Mouse (Mus musculus) heart, postnatal 14 days (tissue): ENCODE data around the gene Dcaf11. TPM values are rescaled to one million over a fixed set of nuclear protein-coding genes. Genes with fewer than 3 reads are reported as not detected.

ENCODE experiments used
- DNase-seq, 2 experiments: peaks; one replicate each; pipeline ENCODE4 v3.0.0; 2021 to 2022
- intact Hi-C: fragments of 180-260 bp; cut with DNase I; formaldehyde crosslinking; loops from one replicate; pipeline ENCODE4 v1.15.1; 2025
- total RNA-seq, 2 experiments: library from RNA; stranded (reverse); gene quantifications; 2 replicates each; pipeline ENCODE4 v1.2.3; 2021

Dcaf11 gene
- total RNA-seq, 2 experiments from 2014 or later, result 112 to 118 TPM

- no peak for DNase-seq
Observed at GRCm38 (mm10) chr14:55604823-55605222, 45.0 kb downstream of the Dcaf11 start.

DNA sequence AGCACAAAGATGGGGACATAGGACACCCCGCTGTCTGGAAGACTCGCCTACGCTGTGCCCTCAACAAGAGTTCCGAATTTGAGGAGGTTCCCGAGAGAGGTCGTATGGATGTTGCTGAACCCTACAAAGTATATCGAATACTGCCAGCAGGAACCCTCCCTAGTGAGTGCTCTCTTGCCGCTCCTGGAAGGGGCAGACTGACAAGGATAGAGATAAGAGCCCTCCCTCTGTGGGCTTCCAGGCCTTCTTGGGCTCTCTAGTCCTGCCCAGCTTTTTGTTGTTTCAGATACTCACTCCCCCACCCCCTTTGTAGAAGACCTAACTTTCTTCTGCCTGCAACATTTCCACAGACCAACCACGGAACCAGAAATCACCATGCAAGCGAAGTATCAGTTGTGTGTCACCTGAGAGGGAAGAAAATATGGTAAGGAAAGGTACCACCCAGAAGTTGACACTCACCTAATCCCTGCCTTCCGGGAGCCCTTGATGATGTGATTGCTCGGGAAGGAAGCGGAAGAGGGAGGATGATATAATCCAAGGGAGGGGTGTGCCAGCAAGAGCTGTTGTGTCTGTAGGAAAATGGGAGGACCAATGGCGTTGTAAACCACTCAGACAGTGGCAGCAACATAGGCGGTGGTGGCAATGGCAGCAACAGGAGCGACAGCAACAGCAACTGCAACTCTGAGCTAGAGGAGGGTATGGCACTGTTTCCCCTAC is 46.1 kb downstream of the Dcaf11 start:
- intact Hi-C loops, result no loop called here
- no peak for DNase-seq

More at GRCm38 (mm10) chr14:55604823-55605222, 45.0 kb downstream of the Dcaf11 start:
- intact Hi-C loops, result loop anchor here (5.0 kb wide), 2 partner anchors 43 to 108 kb away; partner anchors contain the start of genes A730061H03Rik and Dcaf11

GRCm38 (mm10) chr14:55608339-55608738 is 48.5 kb downstream of the Dcaf11 start:
- DNase-seq, result no peak
- intact Hi-C loops, result no loop called here

DNA sequence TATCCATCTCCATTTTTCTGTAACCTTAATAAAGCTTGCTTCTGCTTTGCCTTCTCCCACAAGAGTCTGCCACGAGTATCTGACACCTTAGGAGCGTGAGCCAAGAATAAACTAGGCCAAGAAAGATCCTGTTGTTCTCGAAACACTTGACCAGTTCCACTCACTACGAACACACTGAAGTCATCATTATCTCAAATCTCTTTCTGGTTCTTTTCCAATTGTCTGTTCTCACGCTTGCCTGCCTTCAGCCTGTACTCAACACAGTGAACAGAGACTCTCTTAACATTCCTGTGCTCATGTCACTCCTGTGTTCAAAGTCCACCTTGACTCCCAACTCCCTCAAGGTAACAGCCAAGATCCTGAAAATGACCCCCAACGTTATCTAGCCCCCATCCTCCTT is 53.5 kb downstream of the Dcaf11 start:
- intact Hi-C loops, result no loop called here
- no peak for DNase-seq

- DNase-seq, result no peak
- intact Hi-C loops, result no loop called here
Observed at GRCm38 (mm10) chr14:55614565-55615178, 54.9 kb downstream of the Dcaf11 start.

- no peak for DNase-seq
- intact Hi-C loops, result no loop called here
Observed at GRCm38 (mm10) chr14:55615876-55616275, 56.1 kb downstream of the Dcaf11 start.

- intact Hi-C loops, result no loop called here
- DNase-seq, result no peak
Observed at GRCm38 (mm10) chr14:55616844-55617243, 57.0 kb downstream of the Dcaf11 start.

DNA sequence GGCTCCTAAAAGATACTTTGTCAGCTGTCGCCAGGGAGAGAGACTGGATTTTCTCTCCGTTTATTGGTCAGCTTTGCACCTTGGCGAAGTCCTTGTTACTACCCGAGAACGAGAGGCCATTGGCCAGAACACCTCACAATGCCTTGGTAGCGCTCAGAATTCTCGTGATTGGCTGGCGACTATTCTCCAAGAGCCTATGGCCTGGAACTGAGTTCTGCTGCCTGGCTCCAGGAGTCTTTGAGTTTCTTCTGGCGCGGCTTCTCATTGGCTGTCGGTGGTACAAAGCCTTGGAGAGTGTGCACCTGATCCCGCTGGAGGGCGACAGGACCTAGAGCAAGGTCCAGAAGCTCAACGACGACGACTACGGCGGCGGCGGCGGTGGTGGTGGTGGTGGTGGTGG is 58.0 kb downstream of the Dcaf11 start, which contains the start of gene Rec8:
Gene Rec8 (plus strand): TSS at position 216 of the 400 bp plus-strand sequence.
- intact Hi-C loops, result no loop called here
- peak in 1 of 2 experiments; percentile 17 for DNase-seq

DNA sequence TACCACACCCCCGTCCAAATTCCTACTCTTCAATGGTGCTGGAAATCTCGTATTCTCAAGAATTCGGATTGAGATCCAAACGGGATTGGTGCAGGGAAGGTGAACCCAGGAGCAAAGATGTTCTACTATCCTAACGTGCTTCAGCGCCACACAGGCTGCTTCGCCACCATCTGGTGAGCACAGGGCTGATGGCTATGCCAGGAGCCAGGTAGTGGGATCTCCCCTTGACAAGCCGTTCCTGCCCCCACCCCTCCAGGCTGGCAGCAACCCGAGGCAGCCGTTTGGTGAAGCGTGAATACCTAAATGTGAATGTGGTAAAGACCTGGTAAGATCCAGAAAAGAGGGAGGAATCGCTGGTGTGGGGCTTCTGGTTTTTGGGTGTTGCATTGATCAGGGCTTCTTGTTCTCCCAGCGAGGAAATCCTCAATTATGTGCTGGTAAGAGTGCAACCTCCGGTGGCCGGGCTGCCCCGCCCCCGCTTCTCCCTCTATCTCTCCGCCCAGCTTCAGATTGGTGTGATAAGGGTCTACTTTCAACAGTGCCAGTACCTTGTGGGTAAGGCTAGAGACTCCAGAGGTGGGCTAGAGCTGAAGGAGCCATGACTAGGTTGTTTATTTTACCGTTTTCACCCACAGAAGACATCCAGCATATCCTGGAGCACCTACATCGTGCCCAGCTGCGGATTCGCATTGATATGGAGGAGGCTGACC is 58.8 kb downstream of the Dcaf11 start:
- intact Hi-C loops, result no loop called here
- no peak for DNase-seq

Other genes starting within 250 kb of the Dcaf11 start
- gene Dhrs4, start 81.2 kb upstream of the Dcaf11 start, total RNA-seq, result 100 to 1,000 TPM; 129 to 134 TPM
- 1 to 10 TPM; 2.5 to 5.5 TPM for gene Carmil3, start 69.4 kb upstream of the Dcaf11 start, total RNA-seq
- not detected for gene Cpne6, start 49.6 kb upstream of the Dcaf11 start, total RNA-seq
- not detected for gene Nrl, start 35.0 kb upstream of the Dcaf11 start, total RNA-seq
- 10 to 100 TPM; 17.7 to 23.0 TPM for gene Pck2, start 19.7 kb upstream of the Dcaf11 start, total RNA-seq
- gene A730061H03Rik, start 400 bp downstream of the Dcaf11 start, total RNA-seq, result under 1 TPM in 1 of 2 experiments, not detected in 1; 0.69 TPM
- 100 to 1,000 TPM; 204 to 226 TPM for gene Fitm1, start 15.6 kb downstream of the Dcaf11 start, total RNA-seq
- gene Psme1, start 18.1 kb downstream of the Dcaf11 start, total RNA-seq, result 100 to 1,000 TPM; 218 to 238 TPM
- 10 to 100 TPM; 39.9 to 45.0 TPM for gene Emc9, start 25.3 kb downstream of the Dcaf11 start, total RNA-seq
- 100 to 1,000 TPM in 1 of 2 experiments, 10 to 100 TPM in 1; 90.7 to 132 TPM for gene Psme2, start 31.1 kb downstream of the Dcaf11 start, total RNA-seq
- 10 to 100 TPM; 21.8 to 26.1 TPM for gene Rnf31, start 31.7 kb downstream of the Dcaf11 start, total RNA-seq
- gene Irf9, start 43.6 kb downstream of the Dcaf11 start, total RNA-seq, result 1 to 10 TPM; 9.2 to 9.3 TPM
- 1 to 10 TPM in 1 of 2 experiments, under 1 TPM in 1; 0.72 to 1.2 TPM for gene Rec8, start 58.0 kb downstream of the Dcaf11 start, total RNA-seq
- gene Ipo4, start 76.0 kb downstream of the Dcaf11 start, total RNA-seq, result 10 to 100 TPM; 41.4 to 49.9 TPM
- 1 to 10 TPM; 2.2 to 2.9 TPM for gene Gm49378, start 77.9 kb downstream of the Dcaf11 start, total RNA-seq
- 10 to 100 TPM; 45.3 to 45.4 TPM for gene Tm9sf1, start 83.8 kb downstream of the Dcaf11 start, total RNA-seq
- under 1 TPM; 0.53 to 0.76 TPM for gene Tssk4, start 90.2 kb downstream of the Dcaf11 start, total RNA-seq
- 10 to 100 TPM; 52.4 to 55.9 TPM for gene Mdp1, start 100.5 kb downstream of the Dcaf11 start, total RNA-seq
- gene Gmpr2, start 111.9 kb downstream of the Dcaf11 start, total RNA-seq, result 10 to 100 TPM; 12.8 to 14.1 TPM
- 100 to 1,000 TPM; 254 to 257 TPM for gene Nedd8, start 112.1 kb downstream of the Dcaf11 start, total RNA-seq
- gene Tinf2, start 121.8 kb downstream of the Dcaf11 start, total RNA-seq, result 10 to 100 TPM; 10.5 to 10.8 TPM
- gene Tgm1, start 153.9 kb downstream of the Dcaf11 start, total RNA-seq, result under 1 TPM; 0.29 TPM
- gene Rabggta, start 162.3 kb downstream of the Dcaf11 start, total RNA-seq, result 10 to 100 TPM; 11.4 to 13.7 TPM
- gene Dhrs1, start 185.7 kb downstream of the Dcaf11 start, total RNA-seq, result 10 to 100 TPM; 54.6 to 56.2 TPM
- gene Nop9, start 185.7 kb downstream of the Dcaf11 start, total RNA-seq, result 10 to 100 TPM; 11.2 to 11.4 TPM
- gene Cideb, start 198.5 kb downstream of the Dcaf11 start, total RNA-seq, result 1 to 10 TPM in 1 of 2 experiments, under 1 TPM in 1; 1.00 to 1.0 TPM
- gene Ltb4r2, start 201.4 kb downstream of the Dcaf11 start, total RNA-seq, result under 1 TPM; 0.12 to 0.17 TPM
- gene Ltb4r1, start 206.0 kb downstream of the Dcaf11 start, total RNA-seq, result under 1 TPM; 0.37 to 0.60 TPM
- 10 to 100 TPM; 19.8 to 21.1 TPM for gene Adcy4, start 224.1 kb downstream of the Dcaf11 start, total RNA-seq
- 1 to 10 TPM; 4.4 to 6.1 TPM for gene Ripk3, start 228.9 kb downstream of the Dcaf11 start, total RNA-seq